Mouse (Mus musculus): ENCODE measurements at regions not wholly inside any gene's neighbourhood (a gene's known extent, or its start where the extent isn't known, plus 50 kb on each side); places are given as distances from the start of the nearest gene placed in this dataset.

DNA sequence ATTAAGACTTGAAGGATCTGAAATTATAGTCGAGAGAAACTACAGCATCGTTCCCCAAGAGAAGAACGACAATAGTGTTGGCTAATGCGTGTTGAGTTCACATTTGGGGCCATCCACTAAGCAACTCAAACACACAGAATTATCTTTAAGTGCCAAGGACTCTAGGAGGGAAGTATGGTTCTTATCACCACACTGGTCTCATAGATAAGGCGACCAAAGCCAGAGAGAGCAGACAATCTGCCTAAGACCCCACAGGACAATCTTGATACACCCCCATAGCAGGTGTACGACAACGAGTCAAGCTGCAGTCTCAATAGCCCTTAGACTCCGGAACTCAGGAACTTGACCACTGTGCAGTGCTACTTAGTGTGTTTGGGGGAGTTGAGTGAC is 152.5 kb upstream of the Pum3 start:
- no peak for TF ChIP-seq CTCF (IDR thresholded peaks at IDR 0.05; ENCODE audit: insufficient read depth, low read length)
- no peak for TF ChIP-seq POLR2A (IDR thresholded peaks at IDR 0.05; ENCODE audit: borderline replicate concordance, extremely low read depth, low read depth, low read length)
